Mouse (Mus musculus): ENCODE results near the gene Decr2. TPM values are rescaled to one million over a fixed set of nuclear protein-coding genes. Genes with fewer than 3 reads are reported as not detected.
"Not testable (repeated sequence)": the region's sequence is repeated elsewhere in the genome, so short reads cannot be mapped to it uniquely, and the experiment has no call there.

Gene Decr2
- polyA plus RNA-seq, 1 experiment from 2014 or later: 14.7 TPM

DNA sequence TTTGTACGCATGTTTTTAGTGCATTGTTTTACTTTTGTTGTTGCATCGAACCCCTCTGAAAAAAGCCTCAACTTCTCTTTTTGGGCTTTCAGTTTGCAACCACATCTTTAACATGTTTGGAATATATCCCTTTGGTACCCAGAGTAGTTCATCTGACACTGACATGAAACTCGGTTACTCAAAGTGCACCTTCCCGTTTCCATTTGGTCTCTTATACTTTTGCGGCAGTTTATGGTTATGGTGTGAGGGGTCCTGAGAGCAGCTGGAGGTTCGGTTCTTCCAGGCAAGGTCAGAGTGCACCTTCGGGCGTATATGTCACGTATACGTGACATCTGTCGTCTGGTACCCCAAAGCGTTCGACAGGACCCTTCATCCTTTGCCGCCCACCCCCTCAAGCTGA lies 22.6 kb upstream of the Decr2 start:
- peaks cover 34% of the 10 kb centered on the region for H3K4me1 ChIP-seq (replicated peaks)
- H3K27me3 ChIP-seq: peaks cover 84% of the 10 kb centered on the region
- H3K27ac ChIP-seq (replicated peaks): no peak overlapping the region
- WGBS (ENCODE audit: insufficient replicate concordance): 13% methylated on average over 14 of the region's 14 CpGs
- no peak for ATAC-seq (ENCODE audit: insufficient read depth)
- peak overlapping the region; percentile 70 for H3K4me3 ChIP-seq (replicated peaks)
- peak overlapping the region; percentile 63; the same call in 1 of the 2 replicates for H3K9ac ChIP-seq
- H3K4me2 ChIP-seq: peak overlapping the region; percentile 86
- no peaks in the 10 kb centered on the region for H3K9me3 ChIP-seq (replicated peaks)
- H3K36me3 ChIP-seq (replicated peaks): no peaks in the 10 kb centered on the region

DNA sequence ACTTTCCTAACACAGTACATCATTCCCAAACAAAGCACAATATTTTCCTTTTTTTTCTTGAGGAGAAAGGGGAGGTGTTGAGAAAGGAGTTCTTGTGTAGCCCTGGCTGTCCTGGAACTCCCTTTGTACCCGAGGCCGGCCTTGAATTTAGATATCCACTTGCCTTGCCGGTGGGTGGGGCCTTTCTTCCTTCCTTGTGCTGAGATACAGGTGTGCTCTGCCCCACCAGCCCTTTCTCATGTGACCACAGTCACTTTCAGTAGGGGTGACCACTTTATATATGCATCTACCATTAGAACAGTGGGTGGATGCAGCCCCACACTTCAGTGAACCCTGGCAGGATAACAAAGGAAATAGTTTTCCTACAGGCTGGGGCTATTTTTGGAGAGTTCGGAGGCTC lies 21.6 kb upstream of the Decr2 start:
- no peak for ATAC-seq (ENCODE audit: insufficient read depth)
- Histone ChIP-seq H3K9me3 (replicated peaks) (no peaks in the 10 kb centered on the region), H3K27me3 (peaks cover 75% of the 10 kb centered on the region), H3K27ac (replicated peaks) (no peak overlapping the region), H3K4me2 (no peak overlapping the region), H3K4me1 (replicated peaks) (peaks cover 34% of the 10 kb centered on the region), H3K4me3 (replicated peaks) (no peak overlapping the region), H3K9ac (no peak overlapping the region), H3K36me3 (replicated peaks) (no peaks in the 10 kb centered on the region)
- WGBS (ENCODE audit: insufficient replicate concordance): 28% methylated on average over 4 of the region's 4 CpGs

DNA sequence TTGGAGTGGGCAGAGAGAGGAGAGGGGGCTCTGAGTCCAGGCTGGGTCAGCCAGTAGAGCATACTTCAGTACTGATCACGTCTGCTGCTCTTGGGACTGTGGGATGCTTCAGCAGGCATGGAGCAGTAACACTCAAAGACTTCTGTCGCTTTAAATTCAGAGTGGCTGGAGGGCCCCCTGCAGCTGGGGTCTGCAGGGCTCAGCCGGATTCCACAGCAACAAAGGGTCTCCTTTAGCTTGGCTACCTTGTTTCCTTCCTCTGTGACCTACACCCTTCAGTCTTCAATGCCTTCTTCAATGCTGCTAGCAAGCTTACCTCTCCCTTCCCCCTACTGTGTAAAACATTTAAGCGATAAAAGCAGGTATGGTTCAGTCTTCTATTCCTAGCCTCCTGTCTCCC lies 20.9 kb upstream of the Decr2 start:
- no peaks in the 10 kb centered on the region for H3K9me3 ChIP-seq (replicated peaks)
- H3K36me3 ChIP-seq (replicated peaks): no peaks in the 10 kb centered on the region
- H3K4me1 ChIP-seq (replicated peaks): peaks cover 33% of the 10 kb centered on the region
- peaks cover 72% of the 10 kb centered on the region for H3K27me3 ChIP-seq
- no peak overlapping the region for H3K4me2 ChIP-seq
- ATAC-seq (ENCODE audit: insufficient read depth): no peak
- no peak overlapping the region for H3K9ac ChIP-seq
- H3K27ac ChIP-seq (replicated peaks): no peak overlapping the region
- 24% methylated on average over 4 of the region's 4 CpGs for WGBS (ENCODE audit: insufficient replicate concordance)
- no peak overlapping the region for H3K4me3 ChIP-seq (replicated peaks)

DNA sequence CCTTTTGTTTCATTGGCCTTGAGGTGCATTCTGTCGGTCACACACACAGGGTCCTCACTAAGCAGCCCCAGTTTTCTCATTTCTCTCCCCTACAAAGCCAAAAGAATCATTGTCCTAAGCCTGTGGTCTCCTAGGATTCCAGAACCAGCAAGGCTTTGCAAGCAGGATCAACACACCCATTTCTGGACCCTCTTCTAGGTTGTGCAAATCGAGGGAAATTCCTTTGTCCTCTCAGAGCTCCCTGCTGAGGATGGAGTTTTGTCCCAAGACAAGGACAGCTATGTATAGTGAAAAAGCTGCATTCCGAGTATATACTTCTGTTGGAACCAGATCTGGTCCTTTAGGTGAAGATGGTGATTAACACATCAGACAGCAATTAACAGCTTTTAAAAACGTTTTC lies 20.0 kb upstream of the Decr2 start:
- Histone ChIP-seq H3K9me3 (replicated peaks) (no peaks in the 10 kb centered on the region), H3K36me3 (replicated peaks) (no peaks in the 10 kb centered on the region), H3K4me1 (replicated peaks) (peaks cover 24% of the 10 kb centered on the region), H3K27me3 (peaks cover 67% of the 10 kb centered on the region), H3K9ac (no peak overlapping the region), H3K4me2 (no peak overlapping the region), H3K27ac (replicated peaks) (no peak overlapping the region; the same call in 1 of the 2 replicates), H3K4me3 (replicated peaks) (no peak overlapping the region)
- WGBS (ENCODE audit: insufficient replicate concordance): 20% methylated on average over 4 of the region's 4 CpGs
- ATAC-seq (ENCODE audit: insufficient read depth): no peak

DNA sequence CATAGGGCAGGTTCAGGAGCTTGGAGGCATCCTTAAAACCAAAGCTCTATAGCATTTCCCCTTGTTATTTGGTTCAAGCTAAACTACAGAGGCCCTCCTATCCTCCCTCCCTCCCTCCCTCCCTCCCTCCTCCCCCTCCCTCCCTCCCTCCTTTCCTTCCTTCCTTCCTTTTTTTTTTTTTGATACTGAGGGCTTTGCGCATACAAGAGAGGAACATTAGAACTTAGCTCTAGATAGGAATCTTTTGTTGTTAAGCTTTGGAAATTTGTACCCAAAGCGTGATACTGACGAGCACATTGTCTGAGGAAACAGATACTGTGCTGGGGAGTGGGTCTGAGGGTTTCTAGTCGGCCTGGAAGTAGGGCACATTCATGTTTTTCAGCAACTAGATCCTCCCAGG lies 15.5 kb upstream of the Decr2 start:
- peaks cover 6% of the 10 kb centered on the region; the same call in 1 of the 2 replicates for H3K4me1 ChIP-seq (replicated peaks)
- no peak overlapping the region for H3K27ac ChIP-seq (replicated peaks)
- H3K27me3 ChIP-seq: peaks cover 21% of the 10 kb centered on the region
- 29% methylated on average over 4 of the region's 4 CpGs for WGBS (ENCODE audit: insufficient replicate concordance)
- H3K9ac ChIP-seq: no peak overlapping the region
- no peak overlapping the region for H3K4me2 ChIP-seq
- H3K4me3 ChIP-seq (replicated peaks): no peak overlapping the region
- no peaks in the 10 kb centered on the region for H3K36me3 ChIP-seq (replicated peaks)
- no peaks in the 10 kb centered on the region for H3K9me3 ChIP-seq (replicated peaks)
- no peak for ATAC-seq (ENCODE audit: insufficient read depth)

DNA sequence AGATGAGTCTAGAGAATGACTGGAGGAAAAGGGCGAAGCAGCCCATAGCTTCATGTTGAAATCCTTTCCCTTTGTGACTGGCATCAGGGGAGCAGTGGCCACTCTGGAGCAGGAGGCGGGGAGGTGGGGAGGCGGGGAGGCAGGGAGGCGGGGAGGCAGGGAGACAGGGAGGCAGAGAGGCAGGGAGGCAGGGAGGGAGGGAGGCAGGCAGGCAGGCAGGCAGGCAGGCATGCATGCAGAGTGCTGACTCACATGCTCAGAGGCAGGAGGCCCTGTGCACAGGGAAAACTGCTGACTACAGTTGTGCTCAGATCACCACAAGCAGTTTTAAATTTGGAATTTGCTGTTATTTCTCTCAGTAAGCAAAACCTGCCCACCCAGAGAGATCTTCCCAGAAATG lies 11.3 kb upstream of the Decr2 start:
- Histone ChIP-seq H3K4me2 (no peak overlapping the region), H3K27ac (replicated peaks) (no peak overlapping the region), H3K9ac (no peak overlapping the region), H3K36me3 (replicated peaks) (no peaks in the 10 kb centered on the region), H3K4me3 (replicated peaks) (no peak overlapping the region), H3K27me3 (peaks cover 7% of the 10 kb centered on the region; the same call in 1 of the 2 replicates), H3K4me1 (replicated peaks) (peaks cover 3% of the 10 kb centered on the region; the same call in 1 of the 2 replicates), H3K9me3 (replicated peaks) (no peaks in the 10 kb centered on the region)
- 53% methylated on average over 4 of the region's 4 CpGs for WGBS (ENCODE audit: insufficient replicate concordance)
- no peak; the same call in 1 of the 2 replicates for ATAC-seq (ENCODE audit: insufficient read depth)

DNA sequence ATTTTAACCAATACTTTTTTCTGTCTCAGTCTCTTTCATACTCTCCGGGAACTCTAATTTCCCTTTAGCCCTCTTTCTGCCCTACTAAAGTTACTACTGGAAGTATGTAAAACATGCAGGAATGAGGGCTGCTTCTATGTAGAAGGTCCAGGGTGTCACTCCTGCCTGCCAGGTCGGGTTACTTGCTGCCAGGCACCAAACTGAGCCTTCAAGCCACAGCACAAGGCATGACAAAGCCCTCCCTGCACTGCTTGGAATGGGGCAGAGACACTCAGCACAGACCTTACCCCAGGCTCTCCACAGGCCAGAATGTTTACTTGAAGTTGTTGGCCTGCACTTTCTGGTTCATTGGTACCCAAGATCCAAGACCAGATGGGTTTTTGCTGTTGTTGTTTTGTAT lies 10.0 kb upstream of the Decr2 start:
- Histone ChIP-seq H3K9ac (no peak overlapping the region), H3K4me2 (no peak overlapping the region), H3K4me3 (replicated peaks) (no peak overlapping the region), H3K27ac (replicated peaks) (no peak overlapping the region), H3K36me3 (replicated peaks) (no peaks in the 10 kb centered on the region), H3K9me3 (replicated peaks) (no peaks in the 10 kb centered on the region), H3K4me1 (replicated peaks) (peaks cover 13% of the 10 kb centered on the region), H3K27me3 (no peaks in the 10 kb centered on the region)
- ATAC-seq (ENCODE audit: insufficient read depth): no peak
- 40% methylated on average over 2 of the region's 2 CpGs for WGBS (ENCODE audit: insufficient replicate concordance)

GRCm38 (mm10) chr17:26099316-26099715 lies 9.2 kb upstream of the Decr2 start:
- H3K36me3 ChIP-seq (replicated peaks); H3K27ac ChIP-seq (replicated peaks); ATAC-seq (ENCODE audit: insufficient read depth); H3K4me2 ChIP-seq; H3K4me3 ChIP-seq (replicated peaks); H3K9ac ChIP-seq; H3K27me3 ChIP-seq; H3K9me3 ChIP-seq (replicated peaks): not testable (repeated sequence)
- WGBS (ENCODE audit: insufficient replicate concordance): 42% methylated on average over 3 of the region's 3 CpGs
- peaks cover 22% of the 10 kb centered on the region for H3K4me1 ChIP-seq (replicated peaks)

GRCm38 (mm10) chr17:26098461-26098860 lies 8.3 kb upstream of the Decr2 start:
- Histone ChIP-seq H3K9me3 (replicated peaks) (no peaks in the 10 kb centered on the region), H3K36me3 (replicated peaks) (no peaks in the 10 kb centered on the region), H3K9ac (no peak overlapping the region), H3K4me2 (no peak overlapping the region), H3K4me1 (replicated peaks) (peaks cover 31% of the 10 kb centered on the region), H3K27ac (replicated peaks) (no peak overlapping the region), H3K27me3 (no peaks in the 10 kb centered on the region), H3K4me3 (replicated peaks) (no peak overlapping the region)
- ATAC-seq (ENCODE audit: insufficient read depth): no peak
- WGBS (ENCODE audit: insufficient replicate concordance): 63% methylated on average over 7 of the region's 7 CpGs

- H3K27me3 ChIP-seq: no peaks in the 10 kb centered on the region
- no peaks in the 10 kb centered on the region for H3K9me3 ChIP-seq (replicated peaks)
- peak within 1 kb of the TSS; percentile 84 for H3K4me2 ChIP-seq
- H3K9ac ChIP-seq: peak within 1 kb of the TSS; percentile 56
- H3K4me1 ChIP-seq (replicated peaks): peaks cover 30% of the 10 kb centered on the region
- H3K27ac ChIP-seq (replicated peaks): no peak within 1 kb of the TSS; the same call in 1 of the 2 replicates
- no peaks in the 10 kb centered on the region for H3K36me3 ChIP-seq (replicated peaks)
- ATAC-seq (ENCODE audit: insufficient read depth): peak; percentile 86
- peak within 1 kb of the TSS; percentile 61 for H3K4me3 ChIP-seq (replicated peaks)
- WGBS (ENCODE audit: insufficient replicate concordance): 2% methylated on average over 47 of the region's 47 CpGs
Measured at GRCm38 (mm10) chr17:26095121-26095740, 5.1 kb upstream of the Decr2 start, which contains the start of gene Nme4. Gene Nme4 (minus strand): TSS chr17:26095602.

- Histone ChIP-seq H3K27ac (replicated peaks) (no peak overlapping the region; the same call in 1 of the 2 replicates), H3K4me2 (peak overlapping the region; percentile 84), H3K36me3 (replicated peaks) (no peaks in the 10 kb centered on the region), H3K9ac (peak overlapping the region; percentile 56), H3K4me3 (replicated peaks) (peak overlapping the region; percentile 61), H3K4me1 (replicated peaks) (peaks cover 35% of the 10 kb centered on the region), H3K9me3 (replicated peaks) (no peaks in the 10 kb centered on the region), H3K27me3 (no peaks in the 10 kb centered on the region)
- no peak for ATAC-seq (ENCODE audit: insufficient read depth)
- 23% methylated on average over 9 of the region's 9 CpGs for WGBS (ENCODE audit: insufficient replicate concordance)
Measured at GRCm38 (mm10) chr17:26094531-26095110, 4.5 kb upstream of the Decr2 start.

Measured in liver, embryonic 15.5 days (tissue).